Mouse (Mus musculus): ENCODE results near the gene Nfyb.

Gene Nfyb

GRCm38 (mm10) chr10:82745301-82745700 lies 18.6 kb downstream of the Nfyb start:
- no peak for DNase-seq (ENCODE audit: extremely low spot score, low spot score)

GRCm38 (mm10) chr10:82744296-82744695 lies 19.6 kb downstream of the Nfyb start:
- no peak for DNase-seq (ENCODE audit: extremely low spot score, low spot score)

GRCm38 (mm10) chr10:82742578-82742977 lies 21.4 kb downstream of the Nfyb start:
- DNase-seq (ENCODE audit: extremely low spot score, low spot score): no peak

GRCm38 (mm10) chr10:82741876-82742275 lies 22.1 kb downstream of the Nfyb start:
- DNase-seq (ENCODE audit: extremely low spot score, low spot score): no peak

- no peak for DNase-seq (ENCODE audit: extremely low spot score, low spot score)
These were observed 22.6 kb downstream of the Nfyb start for GRCm38 (mm10) chr10:82741354-82741753.

- no peak for DNase-seq (ENCODE audit: extremely low spot score, low spot score)
These were observed 64.5 kb downstream of the Nfyb start for GRCm38 (mm10) chr10:82699296-82699941.

GRCm38 (mm10) chr10:82698712-82699261 lies 65.2 kb downstream of the Nfyb start:
- peak; percentile 94 for DNase-seq (ENCODE audit: extremely low spot score, low spot score)

Data from neural tube, embryonic 10.5 days (tissue).